ENCODE assay signal across 25 mouse cellular contexts in genomic region chr11:12589757-12590373, GRCm38 (mm10).
A peak's percentile ranks its signal among the peaks of the same experiment; 100 is the strongest.
DNase-seq lines count a peak whose midpoint lies in the region; ATAC-seq and TF ChIP-seq lines count a peak whose summit lies in the region.
"Had no signal": no experiment of that assay in that cellular context is flagged by ENCODE, and none has a peak within 500 bp of the region (broad histone marks: within the 10 kb centered on the region; RNA-seq: fewer than 3 reads in every experiment).

No protein-coding gene starts in this region.

- TF ChIP-seq CTCF in midbrain, postnatal 0 days (IDR thresholded peaks at IDR 0.05): no peak
- no peak for TF ChIP-seq CTCF in forebrain, postnatal 0 days (IDR thresholded peaks at IDR 0.05; ENCODE audit: low read depth)

- H3K9me3 ChIP-seq in forebrain, embryonic 12.5 days: no peaks in the 10 kb centered on the region
- H3K9me3 ChIP-seq in forebrain, embryonic 10.5 days: 0 out of 2 replicates have a peak, but pooled peaks cover 2% of the 10 kb centered on the region
- H3K9me3 ChIP-seq in midbrain, embryonic 16.5 days (replicated peaks; ENCODE audit: control insufficient read depth, low read length, poor library complexity, severe bottlenecking): no peaks in the 10 kb centered on the region
- no peaks in the 10 kb centered on the region for H3K9me3 ChIP-seq in midbrain, postnatal 0 days (ENCODE audit: low read length)
- no peaks in the 10 kb centered on the region for H3K9me3 ChIP-seq in forebrain, postnatal 0 days (ENCODE audit: low read length)
- H3K9me3 ChIP-seq in limb, embryonic 14.5 days (ENCODE audit: control insufficient read depth, low read length): no peaks in the 10 kb centered on the region
- H3K9me3 ChIP-seq in neural tube, embryonic 15.5 days (replicated peaks): no peaks in the 10 kb centered on the region
- H3K9me3 ChIP-seq: embryonic facial prominence, embryonic 13.5 days; heart, embryonic 15.5 days; hindbrain, embryonic 13.5 days; intestine, embryonic 15.5 days had no signal

- H3K36me3 ChIP-seq in forebrain, embryonic 12.5 days (replicated peaks): no peaks in the 10 kb centered on the region
- no peaks in the 10 kb centered on the region for H3K36me3 ChIP-seq in forebrain, embryonic 10.5 days (replicated peaks)
- no peaks in the 10 kb centered on the region for H3K36me3 ChIP-seq in midbrain, embryonic 16.5 days (ENCODE audit: control insufficient read depth, insufficient read depth, low read length)
- no peaks in the 10 kb centered on the region for H3K36me3 ChIP-seq in midbrain, postnatal 0 days (ENCODE audit: insufficient read depth, low read length)
- no peaks in the 10 kb centered on the region for H3K36me3 ChIP-seq in forebrain, postnatal 0 days (ENCODE audit: insufficient read depth)
- H3K36me3 ChIP-seq in limb, embryonic 14.5 days (ENCODE audit: control insufficient read depth, insufficient read depth, low read length): no peaks in the 10 kb centered on the region
- no peaks in the 10 kb centered on the region for H3K36me3 ChIP-seq in neural tube, embryonic 15.5 days
- H3K36me3 ChIP-seq: embryonic facial prominence, embryonic 13.5 days; heart, embryonic 15.5 days; hindbrain, embryonic 13.5 days; intestine, embryonic 15.5 days had no signal

- no peaks in the 10 kb centered on the region for H3K27me3 ChIP-seq in forebrain, embryonic 12.5 days
- no peaks in the 10 kb centered on the region for H3K27me3 ChIP-seq in forebrain, embryonic 10.5 days (ENCODE audit: poor library complexity, severe bottlenecking)
- no peaks in the 10 kb centered on the region for H3K27me3 ChIP-seq in midbrain, embryonic 16.5 days (ENCODE audit: control insufficient read depth, insufficient read depth, low read depth, low read length)
- H3K27me3 ChIP-seq in midbrain, postnatal 0 days (ENCODE audit: insufficient read depth, low read length): no peaks in the 10 kb centered on the region
- H3K27me3 ChIP-seq in forebrain, postnatal 0 days (ENCODE audit: insufficient read depth, low read length): no peaks in the 10 kb centered on the region
- H3K27me3 ChIP-seq in limb, embryonic 14.5 days (ENCODE audit: control insufficient read depth, insufficient read depth, low read length): no peaks in the 10 kb centered on the region
- H3K27me3 ChIP-seq in neural tube, embryonic 15.5 days (replicated peaks): no peaks in the 10 kb centered on the region
- H3K27me3 ChIP-seq: embryonic facial prominence, embryonic 13.5 days; heart, embryonic 15.5 days; hindbrain, embryonic 13.5 days; intestine, embryonic 15.5 days had no signal

- 56% methylated on average over 7 of the region's 7 CpGs for WGBS in forebrain, embryonic 12.5 days
- 81% methylated on average over 7 of the region's 7 CpGs for WGBS in forebrain, embryonic 10.5 days
- 53% methylated on average over 7 of the region's 7 CpGs for WGBS in midbrain, embryonic 16.5 days
- 58% methylated on average over 7 of the region's 7 CpGs for WGBS in midbrain, postnatal 0 days
- 17% methylated on average over 7 of the region's 7 CpGs for WGBS in forebrain, postnatal 0 days
- WGBS in limb, embryonic 14.5 days: 46% methylated on average over 7 of the region's 7 CpGs
- 62% methylated on average over 7 of the region's 7 CpGs for WGBS in neural tube, embryonic 15.5 days

- H3K9ac ChIP-seq in forebrain, embryonic 12.5 days: no peak overlapping the region
- no peak overlapping the region for H3K9ac ChIP-seq in midbrain, embryonic 16.5 days (ENCODE audit: low read depth, low read length)
- no peak overlapping the region for H3K9ac ChIP-seq in midbrain, postnatal 0 days (replicated peaks; ENCODE audit: low read length, poor library complexity, severe bottlenecking)
- H3K9ac ChIP-seq in forebrain, postnatal 0 days: no peak overlapping the region
- no peak overlapping the region for H3K9ac ChIP-seq in limb, embryonic 14.5 days (ENCODE audit: low read depth, low read length, severe bottlenecking)
- H3K9ac ChIP-seq in neural tube, embryonic 15.5 days (replicated peaks): no peak overlapping the region
- H3K9ac ChIP-seq: embryonic facial prominence, embryonic 13.5 days; heart, embryonic 15.5 days; hindbrain, embryonic 13.5 days; intestine, embryonic 15.5 days had no signal

- peak; percentile 58 for ATAC-seq in forebrain, embryonic 12.5 days (ENCODE audit: low FRiP score)
- 0 out of 2 replicates have a peak, but pooled peaks have one; percentile 39 for ATAC-seq in midbrain, embryonic 16.5 days
- ATAC-seq in midbrain, postnatal 0 days (ENCODE audit: low FRiP score): no peak
- peak; percentile 45; the same call in 1 of the 2 replicates for ATAC-seq in forebrain, postnatal 0 days
- ATAC-seq in limb, embryonic 14.5 days (ENCODE audit: low FRiP score, low read depth): peak; percentile 50; the same call in 1 of the 2 replicates
- no peak for ATAC-seq in neural tube, embryonic 15.5 days (ENCODE audit: low FRiP score)
- ATAC-seq: activated CD4-positive, CD25-positive, alpha-beta regulatory T cell, adult 4 months; hindbrain, postnatal 0 days; intestine, embryonic 15.5 days; Patski had no signal

- H3K4me1 ChIP-seq in forebrain, embryonic 12.5 days: no peaks in the 10 kb centered on the region
- H3K4me1 ChIP-seq in forebrain, embryonic 10.5 days: no peaks in the 10 kb centered on the region
- H3K4me1 ChIP-seq in midbrain, embryonic 16.5 days (ENCODE audit: control insufficient read depth, insufficient read depth, low read length): no peaks in the 10 kb centered on the region
- no peaks in the 10 kb centered on the region for H3K4me1 ChIP-seq in midbrain, postnatal 0 days (ENCODE audit: insufficient read depth, low read length)
- H3K4me1 ChIP-seq in forebrain, postnatal 0 days (ENCODE audit: insufficient read depth): no peaks in the 10 kb centered on the region
- no peaks in the 10 kb centered on the region for H3K4me1 ChIP-seq in limb, embryonic 14.5 days (ENCODE audit: control insufficient read depth, insufficient read depth, low read length)
- no peaks in the 10 kb centered on the region for H3K4me1 ChIP-seq in neural tube, embryonic 15.5 days
- H3K4me1 ChIP-seq: embryonic facial prominence, embryonic 13.5 days; heart, embryonic 15.5 days; hindbrain, embryonic 13.5 days; intestine, embryonic 15.5 days had no signal

- H3K27ac ChIP-seq in forebrain, embryonic 12.5 days: no peak overlapping the region
- H3K27ac ChIP-seq in forebrain, embryonic 10.5 days: no peak overlapping the region
- no peak overlapping the region for H3K27ac ChIP-seq in midbrain, embryonic 16.5 days (ENCODE audit: low read length)
- no peak overlapping the region for H3K27ac ChIP-seq in midbrain, postnatal 0 days (ENCODE audit: low read depth, low read length)
- H3K27ac ChIP-seq in forebrain, postnatal 0 days (ENCODE audit: low read depth, low read length): no peak overlapping the region
- no peak overlapping the region for H3K27ac ChIP-seq in limb, embryonic 14.5 days (replicated peaks; ENCODE audit: low read depth, low read length)
- no peak overlapping the region for H3K27ac ChIP-seq in neural tube, embryonic 15.5 days (replicated peaks)
- H3K27ac ChIP-seq: embryonic facial prominence, embryonic 13.5 days; gastrocnemius, adult 2 months; heart, adult 2 months; heart, embryonic 15.5 days; hindbrain, embryonic 13.5 days; hindbrain, postnatal 0 days; intestine, embryonic 15.5 days had no signal

- TF ChIP-seq POLR2A in limb, embryonic 14.5 days (IDR thresholded peaks at IDR 0.05; ENCODE audit: borderline replicate concordance, extremely low read depth, insufficient read depth, insufficient read length): no peak

- H3K4me2 ChIP-seq in forebrain, embryonic 12.5 days: no peak overlapping the region
- H3K4me2 ChIP-seq in midbrain, embryonic 16.5 days (ENCODE audit: low read length): no peak overlapping the region
- H3K4me2 ChIP-seq in midbrain, postnatal 0 days (ENCODE audit: low read depth, low read length, poor library complexity, severe bottlenecking): no peak overlapping the region
- no peak overlapping the region for H3K4me2 ChIP-seq in forebrain, postnatal 0 days (ENCODE audit: low read depth)
- H3K4me2 ChIP-seq in limb, embryonic 14.5 days (replicated peaks; ENCODE audit: low read depth, low read length, severe bottlenecking): no peak overlapping the region
- no peak overlapping the region for H3K4me2 ChIP-seq in neural tube, embryonic 15.5 days
- H3K4me2 ChIP-seq: embryonic facial prominence, embryonic 13.5 days; heart, embryonic 11.5 days; heart, embryonic 15.5 days; hindbrain, embryonic 13.5 days; intestine, embryonic 15.5 days had no signal

- no peak overlapping the region for H3K4me3 ChIP-seq in forebrain, embryonic 12.5 days (replicated peaks)
- H3K4me3 ChIP-seq in forebrain, embryonic 10.5 days: no peak overlapping the region
- H3K4me3 ChIP-seq in midbrain, embryonic 16.5 days (ENCODE audit: low read depth, low read length): no peak overlapping the region
- no peak overlapping the region for H3K4me3 ChIP-seq in midbrain, postnatal 0 days (ENCODE audit: low read depth, low read length)
- H3K4me3 ChIP-seq in forebrain, postnatal 0 days (ENCODE audit: low read depth, low read length): no peak overlapping the region
- no peak overlapping the region for H3K4me3 ChIP-seq in limb, embryonic 14.5 days (replicated peaks; ENCODE audit: low read length)
- no peak overlapping the region for H3K4me3 ChIP-seq in neural tube, embryonic 15.5 days (replicated peaks)
- H3K4me3 ChIP-seq: embryonic facial prominence, embryonic 13.5 days; gastrocnemius, adult 2 months; heart, adult 2 months; heart, embryonic 15.5 days; hindbrain, embryonic 13.5 days; intestine, embryonic 15.5 days had no signal

- DNase-seq in forebrain, embryonic 10.5 days (ENCODE audit: extremely low spot score, low spot score): no peak
- no peak for DNase-seq in midbrain, postnatal 0 days (ENCODE audit: low spot score)
- DNase-seq in forebrain, postnatal 0 days: peak; percentile 33
- no peak for DNase-seq in limb, embryonic 14.5 days (ENCODE audit: low spot score)
- DNase-seq in kidney, postnatal 4 days: no peak
- DNase-seq: adrenal gland, postnatal 25 days; cerebellum, adult 2 months; cerebellum, postnatal 14 days; embryo, embryonic 11 days; gastrocnemius, adult 2 months; gastrocnemius, postnatal 25 days; heart, adult 2 months; heart, postnatal 14 days; kidney, adult 18-20 months had no signal

Comparison
In these comparisons a context has a peak if more than half of its experiments do, and no peak if none do; other contexts are left out.
1. ATAC-seq: peak in forebrain, embryonic 12.5 days (single experiment), midbrain, embryonic 16.5 days (single experiment), forebrain, postnatal 0 days (single experiment) and limb, embryonic 14.5 days (single experiment); none in midbrain, postnatal 0 days (single experiment) and neural tube, embryonic 15.5 days (single experiment).